Mouse (Mus musculus): ENCODE measurements around the gene Pdpk1. TPM values are rescaled to one million over a fixed set of nuclear protein-coding genes. Genes with fewer than 3 reads are reported as not detected.
A peak's percentile ranks its signal among the peaks of the same experiment; 100 is the strongest.
"Not testable (repeated sequence)": the region's sequence is repeated elsewhere in the genome, so short reads cannot be mapped to it uniquely, and the experiment has no call there.

Gene Pdpk1
- polyA plus RNA-seq, 1 experiment = 12.7 TPM

- no peak overlapping the region for H3K4me3 ChIP-seq (ENCODE audit: low read depth, low read length)
Observed at GRCm38 (mm10) chr17:24139968-24140367, 10.8 kb downstream of the Pdpk1 start.

GRCm38 (mm10) chr17:24139256-24139655, 11.5 kb downstream of the Pdpk1 start:
- no peaks in the 10 kb centered on the region for H3K27me3 ChIP-seq (ENCODE audit: control insufficient read depth, insufficient read depth, low read length)
- H3K4me3 ChIP-seq (ENCODE audit: low read depth, low read length) = no peak overlapping the region
- no peaks in the 10 kb centered on the region; the same call in 1 of the 2 replicates for H3K36me3 ChIP-seq (ENCODE audit: control insufficient read depth, insufficient read depth, low read length)
- 69% methylated on average over 3 of the region's 3 CpGs for WGBS
- no peak overlapping the region for H3K27ac ChIP-seq (ENCODE audit: insufficient read depth, low read depth, low read length)
- peaks cover 9% of the 10 kb centered on the region; the same call in 1 of the 2 replicates for H3K4me1 ChIP-seq (ENCODE audit: control insufficient read depth, insufficient read depth, insufficient read length, low read length)
- no peak for TF ChIP-seq CTCF (IDR thresholded peaks at IDR 0.05; ENCODE audit: extremely low read depth, insufficient read length, insufficient replicate concordance, low read depth, low read length)
- TF ChIP-seq POLR2A (IDR thresholded peaks at IDR 0.05; ENCODE audit: low read depth, low read length) = no peak

More at GRCm38 (mm10) chr17:24139968-24140367, 10.8 kb downstream of the Pdpk1 start:
- TF ChIP-seq POLR2A (IDR thresholded peaks at IDR 0.05; ENCODE audit: low read depth, low read length) = no peak
- TF ChIP-seq CTCF (IDR thresholded peaks at IDR 0.05; ENCODE audit: extremely low read depth, insufficient read length, insufficient replicate concordance, low read depth, low read length) = no peak
- H3K27me3 ChIP-seq (ENCODE audit: control insufficient read depth, insufficient read depth, low read length) = no peaks in the 10 kb centered on the region
- 39% methylated on average over 4 of the region's 4 CpGs for WGBS
- H3K27ac ChIP-seq (ENCODE audit: insufficient read depth, low read depth, low read length) = no peak overlapping the region
- H3K36me3 ChIP-seq (ENCODE audit: control insufficient read depth, insufficient read depth, low read length) = no peaks in the 10 kb centered on the region
- H3K4me1 ChIP-seq (ENCODE audit: control insufficient read depth, insufficient read depth, insufficient read length, low read length) = peaks cover 9% of the 10 kb centered on the region; the same call in 1 of the 2 replicates

GRCm38 (mm10) chr17:24137226-24137880, 13.4 kb downstream of the Pdpk1 start:
- peaks cover 9% of the 10 kb centered on the region; the same call in 1 of the 2 replicates for H3K4me1 ChIP-seq (ENCODE audit: control insufficient read depth, insufficient read depth, insufficient read length, low read length)
- H3K27me3 ChIP-seq (ENCODE audit: control insufficient read depth, insufficient read depth, low read length) = no peaks in the 10 kb centered on the region
- H3K27ac ChIP-seq (ENCODE audit: insufficient read depth, low read depth, low read length) = no peak overlapping the region
- WGBS = 56% methylated on average over 2 of the region's 2 CpGs
- no peak overlapping the region for H3K4me3 ChIP-seq (ENCODE audit: low read depth, low read length)
- TF ChIP-seq CTCF (IDR thresholded peaks at IDR 0.05; ENCODE audit: extremely low read depth, insufficient read length, insufficient replicate concordance, low read depth, low read length) = no peak
- TF ChIP-seq POLR2A (IDR thresholded peaks at IDR 0.05; ENCODE audit: low read depth, low read length) = no peak
- H3K36me3 ChIP-seq (ENCODE audit: control insufficient read depth, insufficient read depth, low read length) = no peaks in the 10 kb centered on the region; the same call in 1 of the 2 replicates

GRCm38 (mm10) chr17:24134062-24134461, 16.7 kb downstream of the Pdpk1 start:
- Histone ChIP-seq H3K27ac (ENCODE audit: insufficient read depth, low read depth, low read length) (no peak overlapping the region), H3K4me3 (ENCODE audit: low read depth, low read length) (no peak overlapping the region), H3K4me1 (ENCODE audit: control insufficient read depth, insufficient read depth, insufficient read length, low read length) (no peaks in the 10 kb centered on the region; the same call in 1 of the 2 replicates), H3K27me3 (ENCODE audit: control insufficient read depth, insufficient read depth, low read length) (no peaks in the 10 kb centered on the region), H3K36me3 (ENCODE audit: control insufficient read depth, insufficient read depth, low read length) (no peaks in the 10 kb centered on the region; the same call in 1 of the 2 replicates)
- no peak for TF ChIP-seq CTCF (IDR thresholded peaks at IDR 0.05; ENCODE audit: extremely low read depth, insufficient read length, insufficient replicate concordance, low read depth, low read length)
- no peak for TF ChIP-seq POLR2A (IDR thresholded peaks at IDR 0.05; ENCODE audit: low read depth, low read length)

- WGBS = 91% methylated on average over 4 of the region's 4 CpGs
- peak; percentile 35; the same call in 1 of the 2 replicates for TF ChIP-seq CTCF (IDR thresholded peaks at IDR 0.05; ENCODE audit: extremely low read depth, insufficient read length, insufficient replicate concordance, low read depth, low read length)
- not testable (repeated sequence) for H3K27ac ChIP-seq (ENCODE audit: insufficient read depth, low read depth, low read length); H3K4me1 ChIP-seq (ENCODE audit: control insufficient read depth, insufficient read depth, insufficient read length, low read length); H3K4me3 ChIP-seq (ENCODE audit: low read depth, low read length); H3K36me3 ChIP-seq (ENCODE audit: control insufficient read depth, insufficient read depth, low read length); H3K27me3 ChIP-seq (ENCODE audit: control insufficient read depth, insufficient read depth, low read length)
Observed at GRCm38 (mm10) chr17:24132919-24133318, 17.8 kb downstream of the Pdpk1 start.

GRCm38 (mm10) chr17:24131570-24131969, 19.2 kb downstream of the Pdpk1 start:
- no peak overlapping the region for H3K27ac ChIP-seq (ENCODE audit: insufficient read depth, low read depth, low read length)
- H3K4me3 ChIP-seq (ENCODE audit: low read depth, low read length) = no peak overlapping the region
- no peaks in the 10 kb centered on the region; the same call in 1 of the 2 replicates for H3K36me3 ChIP-seq (ENCODE audit: control insufficient read depth, insufficient read depth, low read length)
- TF ChIP-seq POLR2A (IDR thresholded peaks at IDR 0.05; ENCODE audit: low read depth, low read length) (no peak), CTCF (IDR thresholded peaks at IDR 0.05; ENCODE audit: extremely low read depth, insufficient read length, insufficient replicate concordance, low read depth, low read length) (no peak)
- WGBS = 97% methylated on average over 3 of the region's 3 CpGs
- H3K4me1 ChIP-seq (ENCODE audit: control insufficient read depth, insufficient read depth, insufficient read length, low read length) = peaks cover 2% of the 10 kb centered on the region; the same call in 1 of the 2 replicates
- no peaks in the 10 kb centered on the region for H3K27me3 ChIP-seq (ENCODE audit: control insufficient read depth, insufficient read depth, low read length)

GRCm38 (mm10) chr17:24129246-24129645, 21.5 kb downstream of the Pdpk1 start:
- H3K27me3 ChIP-seq (ENCODE audit: control insufficient read depth, insufficient read depth, low read length); H3K4me3 ChIP-seq (ENCODE audit: low read depth, low read length); H3K36me3 ChIP-seq (ENCODE audit: control insufficient read depth, insufficient read depth, low read length); H3K27ac ChIP-seq (ENCODE audit: insufficient read depth, low read depth, low read length); H3K4me1 ChIP-seq (ENCODE audit: control insufficient read depth, insufficient read depth, insufficient read length, low read length): not testable (repeated sequence)
- 85% methylated on average over 4 of the region's 4 CpGs for WGBS

All from small intestine, adult 2 months (tissue).